Mouse (Mus musculus): ENCODE measurements at regions not wholly inside any gene's neighbourhood (a gene's known extent, or its start where the extent isn't known, plus 50 kb on each side); places are given as distances from the start of the nearest gene placed in this dataset.
A peak's percentile ranks its signal among the peaks of the same experiment; 100 is the strongest.

- Histone ChIP-seq H3K4me1 (ENCODE audit: control insufficient read depth, insufficient read depth, low read length) (no peaks in the 10 kb centered on the region), H3K27ac (ENCODE audit: insufficient read depth, low read length) (no peak overlapping the region), H3K4me3 (ENCODE audit: insufficient read depth, low read length) (peak overlapping the region; percentile 38)
- TF ChIP-seq POLR2A (IDR thresholded peaks at IDR 0.05; ENCODE audit: low read depth, low read length) (no peak), CTCF (IDR thresholded peaks at IDR 0.05; ENCODE audit: borderline replicate concordance, insufficient read depth, low read length) (no peak)
Measured at GRCm38 (mm10) chr3:9346857-9347445, 262.9 kb downstream of the Zfp704 start.

- TF ChIP-seq POLR2A (IDR thresholded peaks at IDR 0.05; ENCODE audit: low read depth, low read length) (no peak), CTCF (IDR thresholded peaks at IDR 0.05; ENCODE audit: borderline replicate concordance, insufficient read depth, low read length) (no peak)
- H3K27ac ChIP-seq (ENCODE audit: insufficient read depth, low read length): no peak overlapping the region
- H3K4me3 ChIP-seq (ENCODE audit: insufficient read depth, low read length): 0 out of 2 replicates have a peak overlapping the region, but pooled peaks have one; percentile 13
- no peaks in the 10 kb centered on the region for H3K4me1 ChIP-seq (ENCODE audit: control insufficient read depth, insufficient read depth, low read length)
Measured at GRCm38 (mm10) chr3:9346356-9346755, 263.5 kb downstream of the Zfp704 start.

GRCm38 (mm10) chr3:9345885-9346284 is 264.0 kb downstream of the Zfp704 start:
- Histone ChIP-seq H3K27ac (ENCODE audit: insufficient read depth, low read length) (no peak overlapping the region), H3K4me3 (ENCODE audit: insufficient read depth, low read length) (peak overlapping the region; percentile 13; the same call in 1 of the 2 replicates), H3K4me1 (ENCODE audit: control insufficient read depth, insufficient read depth, low read length) (no peaks in the 10 kb centered on the region)
- TF ChIP-seq CTCF (IDR thresholded peaks at IDR 0.05; ENCODE audit: borderline replicate concordance, insufficient read depth, low read length) (no peak), POLR2A (IDR thresholded peaks at IDR 0.05; ENCODE audit: low read depth, low read length) (no peak)

- Histone ChIP-seq H3K4me3 (ENCODE audit: insufficient read depth, low read length) (no peak overlapping the region), H3K27ac (ENCODE audit: insufficient read depth, low read length) (no peak overlapping the region), H3K4me1 (ENCODE audit: control insufficient read depth, insufficient read depth, low read length) (no peaks in the 10 kb centered on the region)
- TF ChIP-seq CTCF (IDR thresholded peaks at IDR 0.05; ENCODE audit: borderline replicate concordance, insufficient read depth, low read length) (no peak), POLR2A (IDR thresholded peaks at IDR 0.05; ENCODE audit: low read depth, low read length) (no peak)
Measured at GRCm38 (mm10) chr3:9343586-9343985, 266.3 kb downstream of the Zfp704 start.

- Histone ChIP-seq H3K4me3 (ENCODE audit: insufficient read depth, low read length) (no peak overlapping the region), H3K27ac (ENCODE audit: insufficient read depth, low read length) (no peak overlapping the region), H3K4me1 (ENCODE audit: control insufficient read depth, insufficient read depth, low read length) (no peaks in the 10 kb centered on the region)
- TF ChIP-seq POLR2A (IDR thresholded peaks at IDR 0.05; ENCODE audit: low read depth, low read length): no peak
- TF ChIP-seq CTCF (IDR thresholded peaks at IDR 0.05; ENCODE audit: borderline replicate concordance, insufficient read depth, low read length): no peak
Measured at GRCm38 (mm10) chr3:9342167-9342566, 267.7 kb downstream of the Zfp704 start.

DNA sequence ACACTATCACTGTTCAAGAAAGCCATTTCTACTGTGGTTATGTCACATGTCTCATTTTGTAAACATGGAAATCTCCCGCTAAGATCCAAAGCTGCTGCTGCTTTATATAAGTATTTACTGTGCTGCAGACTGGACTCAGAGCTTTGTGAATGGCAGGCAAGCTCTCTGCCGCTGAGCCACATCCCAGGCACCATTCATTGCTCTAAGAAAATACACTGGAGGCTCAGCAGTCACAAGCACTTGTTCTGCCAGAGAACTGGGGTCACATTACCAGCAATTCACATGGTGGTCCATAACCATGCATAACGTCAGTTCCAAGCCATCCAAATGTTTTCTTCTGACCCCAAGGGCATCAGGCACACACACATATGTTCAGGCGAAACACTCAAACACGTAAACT is 268.2 kb downstream of the Zfp704 start:
- Histone ChIP-seq H3K27ac (ENCODE audit: insufficient read depth, low read length) (no peak overlapping the region), H3K4me1 (ENCODE audit: control insufficient read depth, insufficient read depth, low read length) (no peaks in the 10 kb centered on the region), H3K4me3 (ENCODE audit: insufficient read depth, low read length) (no peak overlapping the region)
- TF ChIP-seq POLR2A (IDR thresholded peaks at IDR 0.05; ENCODE audit: low read depth, low read length) (no peak), CTCF (IDR thresholded peaks at IDR 0.05; ENCODE audit: borderline replicate concordance, insufficient read depth, low read length) (no peak)

- Histone ChIP-seq H3K4me3 (ENCODE audit: insufficient read depth, low read length) (no peak overlapping the region), H3K27ac (ENCODE audit: insufficient read depth, low read length) (no peak overlapping the region), H3K4me1 (ENCODE audit: control insufficient read depth, insufficient read depth, low read length) (no peaks in the 10 kb centered on the region)
- TF ChIP-seq POLR2A (IDR thresholded peaks at IDR 0.05; ENCODE audit: low read depth, low read length): no peak
- no peak for TF ChIP-seq CTCF (IDR thresholded peaks at IDR 0.05; ENCODE audit: borderline replicate concordance, insufficient read depth, low read length)
Measured at GRCm38 (mm10) chr3:9341244-9341643, 268.6 kb downstream of the Zfp704 start.

DNA sequence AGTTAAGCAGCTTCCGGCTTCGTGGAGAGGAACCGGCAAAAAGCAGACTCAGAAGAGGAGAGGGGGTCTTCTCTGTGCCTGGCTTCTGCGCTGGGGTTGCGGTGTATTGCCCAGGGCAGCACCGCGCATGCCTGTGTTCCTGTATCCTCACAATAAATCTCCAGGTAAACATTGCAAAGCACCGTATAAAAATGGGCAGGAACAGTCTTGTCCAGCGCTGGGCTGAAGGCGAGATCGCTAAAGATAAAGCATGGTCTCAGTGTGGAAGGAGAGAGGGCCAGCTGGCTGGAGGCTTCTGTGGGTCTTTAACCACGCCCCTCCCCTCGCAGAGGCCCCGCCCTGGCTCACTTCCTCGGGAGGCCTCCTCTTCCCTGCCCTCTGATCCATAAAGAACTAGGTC is 269.1 kb downstream of the Zfp704 start:
- H3K4me1 ChIP-seq (ENCODE audit: control insufficient read depth, insufficient read depth, low read length): no peaks in the 10 kb centered on the region
- no peak for TF ChIP-seq CTCF (IDR thresholded peaks at IDR 0.05; ENCODE audit: borderline replicate concordance, insufficient read depth, low read length)
- no peak for TF ChIP-seq POLR2A (IDR thresholded peaks at IDR 0.05; ENCODE audit: low read depth, low read length)
- no peak overlapping the region for H3K4me3 ChIP-seq (ENCODE audit: insufficient read depth, low read length)
- H3K27ac ChIP-seq (ENCODE audit: insufficient read depth, low read length): no peak overlapping the region

- no peak overlapping the region for H3K27ac ChIP-seq (ENCODE audit: insufficient read depth, low read length)
- no peak for TF ChIP-seq CTCF (IDR thresholded peaks at IDR 0.05; ENCODE audit: borderline replicate concordance, insufficient read depth, low read length)
- no peak for TF ChIP-seq POLR2A (IDR thresholded peaks at IDR 0.05; ENCODE audit: low read depth, low read length)
- no peak overlapping the region for H3K4me3 ChIP-seq (ENCODE audit: insufficient read depth, low read length)
- H3K4me1 ChIP-seq (ENCODE audit: control insufficient read depth, insufficient read depth, low read length): no peaks in the 10 kb centered on the region
Measured at GRCm38 (mm10) chr3:9340344-9340743, 269.5 kb downstream of the Zfp704 start.

DNA sequence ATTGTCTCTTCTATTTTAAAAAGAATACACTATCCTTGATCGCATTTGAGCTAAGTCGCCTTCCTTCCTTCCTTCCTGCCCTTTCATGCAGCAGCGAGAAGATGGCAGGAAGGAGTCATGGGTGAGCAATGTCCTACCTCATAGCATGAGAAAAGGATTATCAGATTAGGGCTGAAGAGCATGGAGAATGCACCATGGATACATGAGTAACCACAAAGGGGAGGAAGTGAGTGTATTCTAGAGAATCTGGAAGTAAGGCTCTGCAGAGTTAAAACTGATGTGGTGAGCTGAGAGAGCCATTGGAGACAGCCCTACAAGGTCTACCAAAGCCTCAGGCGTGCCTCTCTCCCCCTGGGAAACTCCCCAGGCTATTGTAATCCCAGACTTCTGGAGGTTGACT is 270.2 kb downstream of the Zfp704 start:
- no peak overlapping the region for H3K27ac ChIP-seq (ENCODE audit: insufficient read depth, low read length)
- no peak for TF ChIP-seq POLR2A (IDR thresholded peaks at IDR 0.05; ENCODE audit: low read depth, low read length)
- no peak for TF ChIP-seq CTCF (IDR thresholded peaks at IDR 0.05; ENCODE audit: borderline replicate concordance, insufficient read depth, low read length)
- H3K4me3 ChIP-seq (ENCODE audit: insufficient read depth, low read length): no peak overlapping the region
- no peaks in the 10 kb centered on the region for H3K4me1 ChIP-seq (ENCODE audit: control insufficient read depth, insufficient read depth, low read length)
